Mouse (Mus musculus): ENCODE measurements around the gene Zc3h12b. TPM values are rescaled to one million over a fixed set of nuclear protein-coding genes. Genes with fewer than 3 reads are reported as not detected.

The Zc3h12b gene
- total RNA-seq (2021): under 1 TPM; 0.45 to 0.80 TPM
- long read RNA-seq, experiment 1: 0 reads
- long read RNA-seq, experiment 2: 0 reads

DNA sequence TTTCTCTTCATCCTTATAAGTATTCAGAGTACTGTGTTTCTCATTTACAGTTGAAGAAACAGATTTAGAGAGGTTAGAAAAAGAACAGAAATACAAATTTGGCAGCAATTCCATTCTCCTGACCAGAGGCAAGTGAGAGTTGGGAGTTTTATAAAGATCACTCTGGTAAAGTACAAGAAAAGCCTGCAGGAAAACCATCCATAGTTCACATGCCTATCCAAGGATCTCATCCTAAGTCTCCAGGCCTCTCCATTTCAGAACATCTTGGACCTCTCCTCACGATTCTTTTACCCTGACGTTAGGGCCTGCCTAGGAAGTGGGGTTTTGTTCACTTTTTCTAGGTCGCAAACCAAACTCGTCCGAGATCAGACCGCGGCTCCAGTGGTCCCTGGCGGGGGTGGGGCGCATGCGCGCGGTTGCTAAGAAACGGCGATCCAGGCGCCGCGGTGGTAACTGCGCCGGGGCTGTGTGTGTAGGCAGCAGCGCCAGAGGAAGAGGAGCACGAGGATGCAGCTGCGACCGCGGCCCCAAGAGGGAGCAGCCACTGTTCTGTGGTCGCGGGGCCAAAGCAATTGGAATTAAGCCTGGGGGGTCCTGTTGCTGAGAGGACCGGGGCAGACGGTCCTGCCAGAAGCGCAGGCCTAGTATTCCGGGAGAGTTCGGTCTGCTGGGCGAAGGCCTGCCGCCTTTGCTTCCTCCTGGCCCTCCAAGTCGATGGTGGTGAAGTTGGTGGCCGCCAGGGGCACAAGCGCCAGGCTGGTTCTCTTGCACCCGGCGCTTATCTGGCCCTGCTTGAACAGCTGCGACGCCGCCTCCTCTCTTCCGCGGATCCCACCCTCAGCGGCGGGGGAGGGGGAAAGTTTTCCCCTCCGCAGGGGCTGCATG, at the start of gene Zc3h12b:
TSS of gene Zc3h12b (plus strand) at position 452 of the 885 bp plus-strand sequence.
- peak; percentile 56 to 64 for DNase-seq

DNA sequence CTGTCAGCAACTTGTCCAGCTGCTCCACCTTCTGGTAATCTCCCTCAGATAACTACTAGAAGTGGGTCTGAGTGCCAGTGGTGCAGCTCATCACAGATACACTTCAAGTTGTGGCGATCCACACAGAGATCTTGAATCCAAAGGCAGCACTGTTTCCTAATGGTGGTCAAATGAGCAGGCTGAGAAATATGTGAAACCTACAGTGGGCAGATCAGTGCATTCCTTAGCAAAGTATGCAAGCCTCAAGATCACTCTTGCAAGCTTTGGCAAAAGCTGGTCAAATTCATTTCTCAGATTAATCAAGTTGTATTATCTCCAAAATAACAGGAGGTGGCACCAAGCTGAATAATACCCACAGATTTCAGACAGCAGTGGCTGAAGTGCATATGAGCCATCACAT, 29.3 kb upstream of the Zc3h12b start:
- DNase-seq: no peak

DNA sequence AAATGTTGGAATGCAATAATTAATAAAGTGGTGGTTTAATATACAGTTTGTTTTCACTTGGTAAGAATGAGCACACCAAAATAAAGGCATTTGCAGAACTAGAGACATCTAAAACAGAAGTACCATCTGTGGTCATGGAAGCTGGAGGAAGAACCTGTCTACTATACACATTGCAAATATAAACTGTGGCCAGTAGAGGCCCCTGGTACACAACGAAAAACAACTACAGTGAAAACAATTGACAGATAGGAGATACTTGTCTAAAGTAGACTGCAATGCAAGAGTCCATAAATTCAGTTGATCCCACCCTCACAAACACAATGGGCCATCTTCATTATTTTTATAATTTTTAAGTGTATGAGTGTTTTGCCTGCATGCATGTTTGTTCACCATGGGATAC, 24.4 kb upstream of the Zc3h12b start:
- DNase-seq: peak in 1 of 2 experiments; percentile 0

DNA sequence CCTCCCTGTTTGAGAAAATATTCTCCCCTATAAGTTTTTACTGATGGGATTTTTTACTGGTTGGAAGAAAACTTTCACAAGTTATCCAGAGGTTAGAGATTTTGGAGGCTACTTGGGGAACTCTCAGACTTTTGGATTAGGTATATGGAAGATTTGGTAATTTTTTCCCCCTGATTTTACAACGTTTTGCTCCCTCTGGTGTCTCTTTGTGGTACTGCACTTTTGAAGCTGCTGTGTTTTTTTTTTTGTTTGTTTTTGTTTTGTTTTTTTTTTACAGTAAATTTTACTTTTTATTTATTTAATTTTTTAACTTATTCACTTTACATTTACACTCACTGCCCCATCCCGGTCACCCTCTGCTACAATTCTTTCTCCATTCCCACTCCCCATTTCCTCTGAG, 26.8 kb downstream of the Zc3h12b start:
- DNase-seq: peak in 1 of 2 experiments; percentile 30

DNA sequence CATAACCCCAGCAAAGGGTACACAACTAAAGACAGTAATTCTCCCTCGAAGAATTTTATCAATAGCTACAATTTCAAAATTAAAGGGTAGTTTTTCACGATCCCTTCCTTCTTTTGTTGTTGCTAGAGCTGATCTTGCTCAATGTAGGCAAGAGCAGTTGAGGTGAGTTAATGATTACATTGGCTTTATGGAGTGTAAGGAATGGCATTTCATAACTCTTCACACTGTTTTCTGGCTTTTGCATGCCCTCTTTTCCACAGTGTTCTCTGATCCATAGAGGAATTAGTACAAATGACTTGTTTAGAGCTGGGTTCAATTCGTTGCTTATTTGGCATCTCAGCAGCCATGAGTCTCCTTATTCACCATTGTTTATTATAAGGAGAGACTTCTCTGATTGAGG, 84.4 kb downstream of the Zc3h12b start:
- no peak for DNase-seq

DNA sequence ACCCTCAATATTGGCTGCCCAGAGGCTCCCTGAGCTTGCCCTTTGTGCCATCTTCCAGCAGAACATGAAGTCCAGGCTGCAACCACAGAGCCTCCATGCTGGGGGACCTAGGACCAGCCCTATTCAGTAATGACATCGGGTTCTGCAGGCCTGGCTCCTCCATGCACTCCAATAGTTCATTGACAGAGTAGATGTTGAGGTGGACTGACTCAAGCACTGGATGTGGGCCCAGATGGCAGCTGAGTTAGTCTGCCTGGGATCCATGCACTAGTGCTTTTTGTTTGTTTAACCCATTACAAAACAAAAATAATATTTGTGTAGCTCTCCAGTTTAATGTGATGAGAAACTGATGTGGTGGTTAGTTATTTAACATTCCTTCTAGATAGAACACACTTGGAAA, 90.3 kb downstream of the Zc3h12b start:
- DNase-seq: no peak

DNA sequence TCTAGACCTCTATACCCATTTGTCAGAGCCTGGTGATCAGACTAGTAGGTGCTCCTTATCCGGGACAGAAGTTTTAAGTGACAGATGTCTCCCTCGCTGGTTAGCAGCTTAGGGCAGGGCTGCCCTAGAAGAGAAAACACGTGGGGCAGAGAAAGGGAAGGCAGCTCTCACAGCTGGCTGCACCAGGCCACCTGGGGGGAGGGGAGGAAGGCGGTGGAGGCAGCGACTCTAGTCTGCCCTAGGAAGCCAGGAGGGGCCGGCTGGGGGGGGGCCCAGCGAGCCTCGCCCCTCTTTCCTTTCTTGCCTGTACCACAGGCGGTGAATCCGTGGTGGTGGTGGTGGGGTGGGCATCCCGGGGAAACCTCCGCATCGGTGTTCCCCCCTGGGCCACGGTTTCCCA, 141.3 kb downstream of the Zc3h12b start:
- no peak for DNase-seq

DNA sequence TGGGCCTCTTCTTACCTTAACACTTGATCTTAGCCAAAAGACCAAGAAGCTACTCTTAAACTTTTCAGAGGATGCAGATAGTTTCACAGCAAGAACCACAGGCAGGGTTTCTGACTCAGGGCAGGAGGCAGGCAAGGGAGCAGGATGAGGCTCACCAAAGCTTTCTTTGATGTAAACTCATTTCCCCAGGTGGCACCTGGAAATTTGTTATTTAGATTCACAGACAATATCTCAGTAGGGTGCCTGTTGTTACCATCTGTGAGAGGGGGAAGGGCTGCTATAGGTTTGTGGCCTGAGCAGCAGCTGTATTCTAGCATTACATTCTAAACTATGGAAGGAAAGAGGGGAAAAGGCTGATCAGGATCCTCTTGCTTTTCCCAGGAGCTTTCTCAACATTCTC, 169.6 kb downstream of the Zc3h12b start:
- DNase-seq: no peak

DNA sequence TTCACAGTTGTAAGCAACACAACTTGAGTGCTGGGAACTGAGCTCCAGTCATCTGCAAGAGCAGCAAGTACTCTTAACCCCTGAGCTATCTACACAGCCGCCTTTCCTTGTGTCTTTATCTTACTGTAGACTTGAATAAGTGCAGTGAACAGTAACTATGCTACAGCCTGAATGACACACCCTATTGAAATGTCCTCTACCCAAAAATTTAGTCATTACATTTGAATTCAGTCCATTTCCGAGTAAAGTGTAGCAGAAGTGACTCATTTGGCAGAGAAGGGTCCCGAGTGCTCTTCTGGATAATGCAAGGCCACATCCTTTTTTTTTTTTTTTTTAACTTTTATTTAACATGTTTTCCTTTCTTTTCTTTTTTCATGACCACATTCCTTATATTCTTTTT, 191.2 kb downstream of the Zc3h12b start:
- DNase-seq: no peak

DNA sequence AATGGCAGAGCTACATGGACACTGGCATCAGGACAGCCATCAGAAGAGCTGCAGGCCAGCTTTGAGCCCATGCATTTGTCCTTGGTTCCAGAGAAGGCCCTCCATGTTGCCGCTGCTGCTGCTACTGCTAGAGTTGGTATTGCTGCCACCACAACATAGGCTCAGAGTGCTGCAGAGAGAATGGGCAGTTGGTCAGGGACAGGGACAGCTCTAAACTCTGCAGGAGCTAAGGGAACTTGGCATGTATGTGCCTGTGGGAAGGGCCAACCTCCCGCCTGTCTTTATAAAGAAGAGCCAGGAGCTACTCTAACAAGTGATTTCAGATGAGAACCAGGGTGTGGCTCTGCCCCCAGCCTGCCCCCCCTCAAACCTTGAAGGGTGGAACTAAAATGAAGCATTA, 224.0 kb downstream of the Zc3h12b start:
- DNase-seq: no peak

DNA sequence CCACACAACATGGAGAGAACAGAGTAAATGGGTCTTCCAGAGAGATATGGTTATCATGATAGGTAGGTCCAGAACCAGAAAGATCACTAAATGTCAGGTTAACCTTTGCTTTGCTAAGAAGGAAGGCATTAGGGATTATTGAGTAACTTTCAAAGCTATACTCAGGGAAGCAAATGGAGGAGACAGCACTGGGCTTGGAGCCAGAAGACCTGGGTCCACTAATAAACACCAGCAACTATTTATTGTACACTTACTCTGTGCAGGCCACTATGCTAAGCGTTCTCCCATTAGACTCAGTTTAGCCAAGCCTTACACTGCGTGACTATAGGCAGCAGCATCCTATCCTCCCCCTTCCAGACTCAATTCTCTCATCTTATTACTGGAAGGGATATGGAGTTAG, 234.0 kb downstream of the Zc3h12b start:
- no peak for DNase-seq

DNA sequence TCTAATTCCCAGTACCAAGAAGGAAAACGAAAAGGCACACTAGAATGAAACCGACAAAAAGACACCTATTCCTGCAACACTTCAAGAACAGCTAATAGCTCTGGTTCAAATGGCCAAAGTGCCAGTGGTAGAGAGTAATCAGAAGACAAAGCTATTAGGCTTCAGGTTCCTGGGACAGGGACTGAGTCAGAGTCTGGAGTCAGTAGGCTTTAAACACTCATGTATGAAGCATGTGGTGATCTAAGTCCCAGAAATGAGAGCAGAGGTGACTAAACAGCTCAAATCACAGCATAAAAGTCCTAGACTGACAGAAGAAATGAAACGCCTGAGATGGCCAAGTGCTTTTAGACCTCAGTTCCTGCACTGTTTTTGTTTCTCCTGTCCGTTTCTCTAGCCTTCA, 236.7 kb downstream of the Zc3h12b start:
- no peak for DNase-seq

DNA sequence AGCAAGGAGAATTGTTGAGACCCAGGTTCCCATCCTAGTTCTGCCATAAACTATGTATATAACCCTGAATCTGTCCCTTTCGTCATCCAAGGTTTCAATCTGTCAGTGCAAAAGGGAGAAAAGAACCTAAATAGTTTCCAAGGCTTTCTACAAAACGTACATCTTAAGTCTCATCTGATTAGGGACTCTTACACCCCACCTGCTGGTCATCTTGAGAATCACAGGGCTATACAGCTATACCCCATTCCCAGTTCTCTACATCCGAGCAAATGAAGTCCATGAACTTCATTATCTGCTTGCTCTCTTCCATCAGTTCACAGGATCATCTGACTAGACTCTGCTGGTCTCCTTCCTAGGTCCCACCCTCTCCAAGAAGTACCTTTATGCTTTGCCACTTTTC, 239.3 kb downstream of the Zc3h12b start:
- DNase-seq: peak; percentile 6 to 42

DNA sequence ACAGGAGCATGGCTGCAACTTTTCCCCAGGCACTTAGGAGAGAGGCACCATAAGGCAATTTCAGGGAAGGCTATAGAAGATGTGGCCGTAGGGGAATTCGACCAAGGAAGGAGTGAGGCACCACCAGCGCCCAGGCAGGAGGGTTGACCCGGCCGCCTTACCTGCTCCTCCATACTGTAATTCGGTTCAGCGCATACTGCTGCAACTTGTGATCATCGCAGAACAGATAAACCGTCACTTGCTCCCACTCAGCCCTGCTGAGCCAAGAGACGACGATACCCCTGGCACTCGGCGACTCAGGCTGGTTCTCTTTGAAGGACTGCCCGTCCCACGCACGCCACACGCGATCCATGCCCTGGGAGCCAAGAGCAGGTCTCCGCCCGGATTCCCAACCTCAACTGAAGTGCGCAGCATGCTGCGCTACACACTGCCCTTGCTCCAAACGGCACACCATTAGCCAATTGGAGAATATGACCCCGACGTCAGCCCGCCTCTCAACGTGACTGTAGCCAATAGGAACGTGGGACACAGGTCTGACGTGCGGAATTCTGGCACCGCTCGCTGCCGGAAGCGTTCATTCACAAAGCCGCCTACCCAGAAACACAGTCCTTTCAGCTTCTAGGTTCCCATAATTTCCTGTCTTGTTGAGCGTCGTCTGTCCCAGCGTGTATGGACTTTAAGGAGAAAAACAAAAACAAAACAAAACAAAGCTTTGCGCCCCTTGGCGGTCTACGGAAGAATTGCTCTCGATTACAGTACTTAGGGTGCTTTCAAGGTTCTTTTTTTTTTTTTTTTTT, 245.2 kb downstream of the Zc3h12b start, which contains the start of gene Las1l:
TSS of gene Las1l (minus strand) at position 466 of the 797 bp plus-strand sequence.
- peak; percentile 91 to 94 for DNase-seq

DNA sequence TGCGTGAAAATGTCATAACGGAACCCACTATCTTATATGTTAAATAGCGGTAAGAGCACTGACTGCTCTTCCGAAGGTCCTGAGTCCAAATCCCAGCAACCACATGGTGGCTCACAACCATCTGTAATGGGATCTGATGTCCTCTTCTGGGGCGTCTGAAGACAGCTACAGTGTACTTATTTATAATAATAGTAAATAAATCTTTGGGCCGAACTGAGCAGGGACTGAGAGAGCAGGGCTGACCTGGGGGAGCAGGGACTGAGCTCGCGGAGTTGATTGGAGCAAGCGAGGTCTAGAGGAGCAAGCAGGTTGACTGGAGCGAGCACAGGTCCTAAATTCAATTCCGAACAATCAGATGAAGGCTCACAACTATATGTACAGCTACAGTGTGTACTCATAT, 246.0 kb downstream of the Zc3h12b start:
- DNase-seq: peak in 1 of 2 experiments; percentile 15

DNA sequence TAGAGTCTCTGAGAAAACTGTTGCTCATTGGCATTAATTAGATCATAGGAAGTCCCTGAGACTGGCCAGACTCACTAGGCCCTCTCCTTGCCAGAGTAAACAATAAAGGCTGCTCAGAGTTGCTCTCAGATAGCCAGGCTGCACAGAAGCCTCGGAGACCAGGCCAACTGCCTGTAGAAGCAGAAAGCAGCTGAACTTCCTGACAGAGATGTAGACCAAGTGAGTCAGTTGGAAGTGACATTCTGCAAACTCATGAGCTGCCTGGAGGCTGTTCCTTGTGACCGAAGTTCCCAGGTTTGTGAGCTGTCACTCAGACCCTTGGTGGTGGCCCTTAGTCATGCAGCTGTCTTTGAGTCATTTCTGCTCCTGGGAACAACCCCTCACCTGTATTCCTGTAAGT, 251.9 kb downstream of the Zc3h12b start:
- DNase-seq: peak in 1 of 2 experiments; percentile 16

DNA sequence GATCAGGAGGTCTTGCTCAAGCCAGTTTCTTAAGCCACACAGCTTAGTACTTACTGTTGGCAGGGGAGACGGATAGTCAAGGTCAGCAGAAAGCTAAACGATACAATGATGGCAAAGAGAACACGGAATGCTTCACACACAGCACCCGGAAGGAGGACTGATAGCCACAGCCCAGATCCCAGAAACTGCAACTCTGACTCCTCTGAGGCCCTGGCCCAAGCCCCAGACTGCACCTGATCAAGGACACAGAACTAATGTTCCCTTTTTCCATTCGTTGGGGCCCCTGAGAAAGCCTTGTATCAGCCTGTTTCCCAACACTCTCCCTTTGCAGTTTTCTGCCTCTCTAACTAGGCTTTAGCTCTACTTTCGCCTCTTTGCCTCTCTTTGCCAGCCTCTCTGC, 253.6 kb downstream of the Zc3h12b start:
- DNase-seq: no peak

DNA sequence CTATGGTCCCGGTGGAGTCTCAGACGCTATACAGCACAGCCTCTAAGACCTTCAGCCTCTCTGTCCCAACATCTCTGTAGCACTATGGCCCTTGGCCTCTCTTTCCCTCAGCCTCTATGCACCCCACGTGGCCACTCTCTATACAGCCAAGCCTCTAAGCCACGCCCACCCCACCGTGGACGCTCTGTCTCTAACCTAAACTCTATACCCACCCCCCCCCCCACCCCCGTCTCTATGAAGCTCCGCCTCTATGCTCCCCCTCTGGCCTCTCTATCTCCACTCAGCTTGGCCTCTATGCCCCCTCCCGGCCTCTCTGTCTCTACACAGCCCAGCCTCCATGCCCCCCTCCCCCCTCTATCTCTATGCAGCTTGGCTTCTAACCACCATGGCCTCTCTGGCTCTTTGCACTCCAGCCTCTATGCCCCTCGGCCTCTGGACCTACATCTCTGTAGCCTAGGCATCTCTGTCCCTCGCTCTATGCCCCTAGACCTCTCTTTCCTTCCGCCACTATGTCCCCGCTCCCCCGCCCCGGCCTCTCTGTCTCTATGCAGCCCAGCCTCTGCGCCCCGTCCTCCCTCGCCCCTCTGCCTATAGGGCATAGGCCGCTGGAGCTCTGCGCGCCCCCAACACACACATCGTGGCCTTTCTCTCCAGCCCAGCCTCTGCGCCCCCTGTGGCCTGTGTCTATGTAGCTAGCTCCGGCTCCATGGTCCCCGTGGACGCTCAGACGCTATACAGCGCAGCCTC, 256.5 kb downstream of the Zc3h12b start:
- peak in 1 of 2 experiments; percentile 12 for DNase-seq

DNA sequence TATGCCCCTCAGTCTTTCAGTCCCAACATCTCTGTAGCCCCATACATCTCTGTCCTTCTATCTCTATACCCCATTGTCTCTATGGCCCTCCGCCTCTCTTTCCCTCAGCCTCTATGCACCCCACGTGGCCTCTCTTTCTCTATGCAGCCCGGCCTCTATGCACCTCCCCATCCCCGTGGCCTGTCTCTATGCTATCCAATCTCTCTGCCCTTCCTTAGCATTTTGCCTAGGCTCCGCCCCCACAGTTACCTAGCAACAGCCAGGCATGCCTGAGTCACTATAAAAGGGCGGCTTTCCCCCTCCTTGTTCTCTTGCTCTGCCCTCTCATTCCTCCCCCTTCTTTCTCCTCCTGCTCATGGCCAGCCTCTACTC, 257.1 kb downstream of the Zc3h12b start:
- DNase-seq: peak; percentile 70 to 76

DNA sequence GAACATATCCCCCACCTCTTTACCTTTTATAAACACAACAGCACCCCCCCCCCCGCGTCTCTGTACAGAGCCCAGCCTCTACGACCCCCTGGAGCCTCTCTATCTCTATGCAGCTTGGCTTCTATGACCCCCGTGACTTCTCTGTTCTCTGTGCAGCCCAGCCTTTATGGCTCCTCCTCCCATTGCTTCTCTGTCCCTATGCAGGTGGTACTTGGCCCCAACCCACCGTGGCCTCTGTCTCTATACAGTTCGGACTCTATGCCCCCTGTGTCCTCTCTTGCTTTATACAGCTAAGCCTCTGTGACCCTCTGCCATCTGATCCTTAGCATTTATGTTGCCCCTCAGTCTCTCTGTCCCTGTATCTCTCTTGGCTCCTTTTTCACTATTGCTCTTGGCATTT, 257.6 kb downstream of the Zc3h12b start:
- DNase-seq: no peak

DNA sequence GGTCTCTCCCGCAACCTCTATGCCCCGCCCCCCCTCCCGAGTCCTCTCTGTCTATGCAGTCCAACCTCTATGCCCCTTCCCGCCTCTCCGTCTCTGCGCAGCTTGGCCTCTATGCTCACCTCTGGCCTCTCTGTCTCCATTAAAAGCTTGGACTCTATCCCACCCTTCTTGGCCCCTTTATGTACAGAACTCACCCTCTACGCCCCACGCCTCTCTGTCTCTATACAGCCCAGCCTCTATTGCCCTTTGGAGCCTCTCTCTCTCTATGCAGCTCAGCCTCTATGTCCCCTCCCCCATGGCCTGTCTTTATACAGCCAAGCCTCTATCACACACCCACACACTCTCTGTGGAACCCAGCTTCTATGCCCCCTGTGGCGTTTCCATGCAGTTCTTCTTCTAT, 258.5 kb downstream of the Zc3h12b start:
- no peak for DNase-seq
